Mouse (Mus musculus): Measurements from ENCODE around the gene Odf2.

Odf2 gene

GRCm38 (mm10) chr2:29889066-29889944, at the start of gene Odf2:
Gene Odf2 (plus strand): TSS chr2:29889221.
- peak; percentile 100 for DNase-seq

DNA sequence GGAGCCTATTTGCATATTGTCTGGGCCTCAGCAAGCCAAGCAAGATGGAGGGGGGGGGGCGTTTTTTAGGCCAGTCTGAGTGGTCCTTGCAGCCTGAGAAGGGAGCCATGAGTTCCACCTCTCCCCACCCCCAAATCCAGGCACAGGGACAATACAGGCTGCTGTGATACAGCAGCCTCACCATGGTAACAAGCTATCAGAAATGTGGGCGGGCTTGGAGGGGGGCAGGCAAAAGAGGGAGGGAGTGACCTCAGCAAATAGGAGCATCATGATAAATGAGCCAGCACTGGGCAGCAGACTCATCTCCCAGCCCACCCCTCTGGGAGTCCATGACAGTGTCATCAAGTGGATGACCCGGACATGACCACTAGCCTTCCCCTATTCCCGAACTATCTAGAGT, 49.6 kb upstream of the Odf2 start:
- DNase-seq, result no peak

DNA sequence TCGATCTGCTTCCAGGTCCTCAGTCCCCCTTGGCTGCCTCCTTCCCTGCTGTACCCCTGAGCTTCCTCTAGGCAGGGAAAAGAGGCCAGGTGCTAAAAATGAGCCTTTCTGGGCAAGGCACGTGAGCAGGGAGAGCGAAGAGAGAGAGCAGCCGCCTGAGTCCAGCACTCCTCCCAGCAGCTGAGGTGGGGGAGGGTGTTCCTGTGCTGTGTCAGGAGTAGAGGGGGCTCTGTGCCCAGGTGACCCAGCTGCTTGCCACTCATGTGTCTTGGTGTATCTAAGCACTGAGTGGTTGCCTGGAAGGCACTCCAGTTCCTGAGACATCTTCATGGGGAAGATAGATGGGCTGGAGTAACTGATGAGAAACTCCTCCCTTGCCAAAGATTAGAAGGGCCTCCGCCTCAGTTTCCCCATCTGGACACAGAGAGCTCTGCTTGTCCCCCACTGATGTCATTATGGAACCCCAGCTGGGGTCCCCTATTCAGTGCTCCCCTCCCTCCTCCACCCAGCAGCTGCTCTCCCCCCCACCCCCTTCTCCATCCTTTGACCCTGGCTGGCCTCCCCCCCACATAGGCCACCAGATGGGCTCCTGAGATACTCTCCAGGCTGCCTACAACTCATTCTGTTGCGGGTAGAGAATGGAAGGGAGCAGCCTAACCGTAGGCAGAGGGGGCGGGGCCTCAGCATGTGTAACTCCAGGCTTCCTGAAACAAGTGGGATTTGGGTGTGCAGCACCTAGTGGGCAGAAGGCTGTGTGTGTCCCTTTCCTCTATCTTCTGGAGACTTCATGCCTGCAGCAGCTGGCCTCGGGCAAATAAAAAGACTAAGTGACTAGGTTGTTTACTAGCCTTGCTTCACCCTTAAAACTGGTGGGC, 45.6 kb upstream of the Odf2 start:
- DNase-seq, result no peak

DNA sequence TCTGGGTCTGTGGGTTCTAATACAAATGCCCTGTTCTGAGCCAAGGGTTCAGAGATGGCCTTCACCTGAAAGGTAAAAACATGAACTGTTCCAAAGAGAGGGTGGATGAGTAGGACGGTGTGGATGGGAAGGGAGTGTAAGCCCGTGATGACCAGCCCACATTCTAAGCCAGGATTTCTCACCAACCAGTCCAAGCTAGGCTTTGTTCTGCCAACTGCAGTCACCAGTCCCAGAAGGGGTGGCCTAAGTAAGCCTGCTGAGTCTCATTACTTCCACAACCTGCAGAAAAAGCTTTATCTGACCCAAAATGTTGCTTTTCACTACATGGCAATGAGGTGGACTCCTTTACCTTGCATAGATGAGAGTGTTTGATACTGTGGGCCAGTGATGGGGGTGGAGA, 44.9 kb upstream of the Odf2 start:
- no peak for DNase-seq

GRCm38 (mm10) chr2:29844661-29845060, 44.4 kb upstream of the Odf2 start:
- no peak for DNase-seq

- no peak for DNase-seq
Measured at GRCm38 (mm10) chr2:29845636-29846035, 43.4 kb upstream of the Odf2 start.

- peak; percentile 28 for DNase-seq
Measured at GRCm38 (mm10) chr2:29846061-29846853, 42.8 kb upstream of the Odf2 start.

DNA sequence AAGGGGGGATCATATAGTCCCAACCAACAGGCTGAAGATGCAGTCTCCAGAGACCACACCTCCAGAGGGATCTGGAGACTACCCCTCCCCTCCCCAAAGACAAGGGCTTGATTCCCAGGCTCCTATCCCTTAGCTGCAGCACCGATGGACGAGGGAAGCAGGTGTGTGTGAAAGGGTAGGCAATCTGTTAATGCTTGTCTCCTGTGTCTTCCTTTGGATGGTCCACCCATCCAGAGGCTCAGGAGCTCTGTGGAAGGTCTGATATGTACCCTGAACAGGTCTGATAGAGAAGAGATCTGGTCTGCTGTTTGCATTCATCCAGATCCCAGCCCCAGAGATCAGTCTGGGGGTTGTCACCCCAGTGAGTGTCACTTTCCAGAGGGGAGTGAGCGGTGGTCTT, 42.1 kb upstream of the Odf2 start:
- DNase-seq, result no peak

DNA sequence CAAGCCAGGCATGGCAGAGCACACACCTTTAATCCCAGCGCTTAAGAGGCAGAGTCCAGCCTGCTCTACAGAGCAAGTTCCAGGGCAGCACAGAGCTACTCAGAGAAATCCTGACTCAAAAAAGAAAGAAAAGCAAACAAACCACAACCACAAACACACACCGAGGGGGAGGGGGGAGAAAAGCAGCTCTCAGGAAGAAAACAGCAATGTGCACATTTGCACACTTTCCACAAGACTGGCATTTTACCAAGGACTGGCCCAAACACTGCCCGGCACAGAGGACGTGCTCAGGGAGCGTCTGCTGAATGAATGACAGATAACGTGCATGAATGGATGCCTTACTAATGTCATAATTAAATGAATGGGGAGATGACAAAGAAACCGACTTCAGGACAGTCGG, 40.0 kb upstream of the Odf2 start:
- DNase-seq, result no peak

DNA sequence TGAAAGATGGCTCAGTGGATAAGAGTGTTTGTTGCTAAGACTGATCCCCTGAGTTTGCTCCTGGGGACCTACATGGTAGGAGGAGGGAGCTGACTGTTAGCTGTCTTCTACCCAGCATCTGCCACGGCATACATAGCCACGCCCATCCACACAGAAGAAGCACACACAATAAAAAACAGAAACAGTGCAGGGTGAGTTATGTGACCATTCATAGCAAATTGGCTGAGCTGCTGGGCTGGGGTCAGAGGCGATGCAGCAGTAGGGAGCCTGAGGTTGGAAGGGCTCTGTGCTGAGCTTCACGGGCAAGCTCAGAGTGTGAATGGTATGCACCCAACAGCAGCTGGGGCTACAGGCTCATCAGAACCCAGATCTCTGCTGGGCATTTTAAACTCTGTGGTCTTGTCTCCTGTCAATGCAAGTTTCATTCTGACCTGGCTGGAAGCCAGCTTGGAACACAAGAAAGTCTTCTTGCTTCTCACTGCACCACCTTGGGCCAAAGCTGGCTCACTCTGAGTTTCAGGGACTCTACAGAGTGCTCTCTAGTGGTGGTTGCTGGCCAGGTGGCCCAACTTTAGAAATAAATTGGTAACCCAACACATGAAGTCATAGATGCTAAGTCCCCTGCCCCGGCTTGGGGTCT, 39.1 kb upstream of the Odf2 start:
- no peak for DNase-seq

DNA sequence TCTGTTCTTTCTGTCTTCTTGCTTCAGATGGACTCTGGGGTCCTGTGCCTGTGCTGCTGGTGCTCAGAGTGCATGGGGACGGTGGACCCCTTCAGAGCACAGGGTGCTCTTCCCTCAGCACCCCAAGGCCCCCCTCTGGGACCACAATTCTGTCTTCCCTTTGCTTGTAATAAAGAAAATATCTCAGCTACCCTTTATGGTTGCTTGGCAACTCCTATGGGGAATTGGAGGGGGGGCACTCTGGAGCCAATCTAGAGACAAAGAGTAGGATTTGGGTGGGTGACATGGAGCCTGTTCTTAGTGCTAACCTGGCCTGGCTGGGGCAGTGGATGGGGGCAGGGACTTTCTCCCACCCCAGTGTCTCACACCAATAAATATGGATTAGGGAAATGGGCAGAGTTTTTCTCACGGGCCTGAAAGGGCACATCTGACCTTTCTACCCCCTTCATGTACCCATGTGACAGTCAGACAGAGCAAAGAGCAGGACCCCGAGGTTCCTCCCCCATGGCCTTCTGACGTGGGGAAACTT, 36.0 kb upstream of the Odf2 start:
- DNase-seq, result no peak

- DNase-seq, result no peak
Measured at GRCm38 (mm10) chr2:29853736-29854135, 35.3 kb upstream of the Odf2 start.

DNA sequence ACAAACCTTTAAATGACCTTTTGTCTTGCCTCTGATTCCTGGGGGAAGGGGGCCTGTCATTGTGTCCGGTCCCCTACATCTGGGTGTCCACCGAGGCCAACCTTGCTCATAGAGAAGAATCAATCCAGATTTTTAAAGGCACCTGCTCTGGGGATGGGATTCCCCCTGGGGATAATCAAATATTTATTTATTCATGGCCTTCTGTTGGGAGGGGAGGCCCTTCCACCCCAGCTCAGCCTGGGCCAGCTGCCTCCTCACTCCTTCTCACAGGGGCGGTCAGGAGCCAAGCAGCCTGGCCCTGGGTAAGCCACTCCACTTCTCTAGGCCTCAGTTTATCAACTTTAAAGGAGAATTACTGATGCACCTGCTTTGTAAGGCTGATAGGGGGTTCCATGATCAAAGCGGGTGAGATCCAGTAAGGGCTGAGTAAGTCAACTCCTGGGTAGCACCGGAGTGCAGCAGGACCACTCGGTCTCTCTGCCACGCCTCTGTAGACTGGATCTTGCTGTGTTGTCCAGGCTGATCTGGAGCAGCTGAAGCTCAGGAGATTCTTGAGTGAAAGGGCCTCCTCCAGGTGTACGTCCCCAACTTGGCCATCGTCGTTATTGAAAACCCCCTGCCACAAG, 33.3 kb upstream of the Odf2 start:
- DNase-seq, result no peak

GRCm38 (mm10) chr2:29856451-29857260, 32.4 kb upstream of the Odf2 start:
- DNase-seq, result no peak

DNA sequence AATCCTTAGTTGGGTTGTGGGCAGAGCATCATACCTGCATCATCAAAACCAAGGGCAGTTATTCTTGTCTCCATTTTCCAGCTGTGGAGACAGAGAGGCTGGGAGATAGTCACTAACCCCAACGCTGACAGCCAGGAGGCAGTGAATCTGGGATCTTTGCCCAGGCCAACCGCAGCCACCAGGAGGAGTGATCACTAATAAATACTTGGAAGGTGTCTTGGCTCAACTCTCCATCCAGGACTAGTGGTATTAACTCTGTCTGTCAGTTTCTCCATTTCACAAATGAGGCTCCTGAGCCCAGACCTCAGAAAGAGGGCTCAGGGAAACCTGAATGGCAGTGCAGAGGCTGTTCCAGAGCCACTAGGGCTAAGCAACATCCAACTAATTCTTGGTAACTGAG, 31.7 kb upstream of the Odf2 start:
- no peak for DNase-seq

- no peak for DNase-seq
Measured at GRCm38 (mm10) chr2:29857967-29858366, 31.1 kb upstream of the Odf2 start.

DNA sequence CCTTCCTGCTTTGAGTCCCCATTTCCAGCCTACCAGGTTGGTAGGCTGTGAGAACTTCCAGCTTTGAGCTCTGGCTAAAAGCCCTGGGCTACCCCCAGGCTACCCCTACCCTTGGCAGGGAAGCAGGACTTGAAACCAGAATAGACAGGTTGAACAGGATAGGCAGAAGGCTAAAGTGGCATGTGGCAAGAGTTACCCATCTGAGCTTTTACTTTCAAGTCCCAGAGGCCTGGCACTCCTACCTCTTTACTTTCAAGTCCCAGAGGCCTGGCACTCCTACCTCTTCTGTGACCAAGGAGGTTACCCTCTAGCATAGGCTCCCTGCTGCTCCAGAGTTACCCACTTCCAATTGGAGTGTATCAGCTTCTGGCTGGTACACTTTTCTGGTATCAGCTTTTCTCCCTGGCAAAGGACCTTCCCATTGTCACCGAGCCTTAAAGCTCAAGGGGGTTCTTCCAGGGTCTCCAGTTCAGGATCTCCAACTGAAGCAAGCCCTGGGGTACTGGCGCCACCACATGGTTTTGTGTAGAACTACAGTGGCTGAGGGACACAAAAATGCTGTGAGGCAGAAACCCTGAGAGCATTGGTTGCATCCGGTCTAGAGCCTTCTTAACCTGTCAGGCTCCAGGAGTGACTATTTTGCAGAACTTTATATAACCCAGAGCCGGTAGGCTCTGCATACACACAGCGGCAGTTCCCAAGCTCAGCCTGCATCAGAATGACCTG, 30.1 kb upstream of the Odf2 start:
- DNase-seq, result peak; percentile 44

DNA sequence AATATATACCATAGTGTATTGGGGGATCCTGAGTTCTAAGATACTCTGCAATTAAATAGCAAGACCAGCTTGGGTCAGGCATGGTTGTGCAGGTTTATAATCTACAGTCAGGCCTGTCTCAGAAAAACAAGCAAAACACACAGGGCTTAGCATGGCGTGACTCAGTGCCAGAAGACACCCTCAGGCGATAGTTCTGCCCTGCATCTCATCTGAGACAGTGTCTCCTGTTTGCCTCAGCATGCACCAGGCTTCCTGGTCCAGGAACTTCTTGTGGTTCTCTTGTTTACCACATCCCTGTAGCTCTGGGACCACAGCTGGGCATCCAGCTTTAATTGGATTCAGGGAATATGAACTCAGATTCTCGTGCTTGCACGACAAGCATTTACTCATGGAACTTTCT, 23.9 kb upstream of the Odf2 start:
- DNase-seq, result no peak

DNA sequence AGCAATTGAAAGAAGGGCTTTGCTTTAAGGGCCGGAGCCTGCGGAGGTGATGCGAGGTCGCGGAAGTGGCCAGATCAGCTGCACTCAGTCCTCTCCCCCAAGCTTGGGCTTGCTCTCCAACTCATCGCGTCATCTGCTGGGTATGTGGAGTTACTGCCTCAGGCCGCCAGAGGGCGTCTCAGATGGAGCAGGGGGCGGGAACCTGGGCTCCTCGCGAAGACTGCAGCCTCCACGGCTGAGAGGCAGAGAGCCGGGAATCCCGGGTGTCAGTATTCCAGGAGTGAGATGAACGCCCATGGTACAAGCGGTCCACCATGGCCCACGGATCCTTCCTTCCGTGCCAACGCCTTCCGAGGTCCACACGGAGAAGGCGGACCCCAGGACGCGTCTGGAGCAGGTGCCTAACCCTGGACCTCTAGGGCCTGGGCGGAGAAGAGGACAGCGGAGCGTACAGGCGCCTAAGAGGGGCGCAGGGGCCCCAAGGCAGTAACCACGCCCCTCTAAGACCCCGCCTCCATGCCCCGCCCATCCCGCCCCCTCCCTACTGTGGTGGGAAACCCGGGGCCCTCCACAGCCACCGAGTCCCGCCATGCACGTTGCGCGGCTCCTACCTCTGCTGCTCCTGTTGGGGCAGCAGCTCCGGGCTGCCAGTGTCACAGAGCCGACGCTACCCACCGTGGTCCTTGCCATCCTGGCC, 19.9 kb upstream of the Odf2 start, which contains the start of gene Cercam:
Gene Cercam, plus strand, starts transcription at position 216 of the 697 bp plus-strand sequence.
- peak; percentile 86 for DNase-seq

All from kidney, postnatal 14 days (tissue).